Mouse (Mus musculus) forebrain, embryonic 10.5 days (tissue): ENCODE data around the gene Ust. TPM values are rescaled to one million over a fixed set of nuclear protein-coding genes. Genes with fewer than 3 reads are reported as not detected.

Experiments used
- DNase-seq: peaks from one replicate; pipeline ENCODE4 v3.0.0-alpha.2; 2017; ENCODE audit warnings: low spot score; ENCODE audit errors: extremely low spot score
- H3K27ac ChIP-seq: fragments of 300-500 bp; sonication (generic); 2 replicates; pipeline ENCODE4 v1.5.1; 2016; ENCODE audit warnings: mild to moderate bottlenecking
- H3K27me3 ChIP-seq: fragments of 300-500 bp; sonication (generic); 2 replicates; pipeline ENCODE4 v1.6.1; 2016; ENCODE audit warnings: mild to moderate bottlenecking; ENCODE audit not compliant: poor library complexity, severe bottlenecking
- H3K36me3 ChIP-seq: fragments of 300-500 bp; sonication (generic); replicated peaks from 2 replicates; pipeline ENCODE4 v1.6.1; 2016; ENCODE audit warnings: mild to moderate bottlenecking, moderate library complexity
- H3K4me1 ChIP-seq: fragments of 300-500 bp; sonication (generic); 2 replicates; pipeline ENCODE4 v1.6.1; 2016
- H3K4me3 ChIP-seq: fragments of 300-500 bp; sonication (generic); 2 replicates; pipeline ENCODE4 v1.5.1; 2016; ENCODE audit warnings: mild to moderate bottlenecking, moderate library complexity
- H3K9me3 ChIP-seq: fragments of 300-500 bp; sonication (generic); 2 replicates; pipeline ENCODE4 v1.6.1; 2016; ENCODE audit warnings: mild to moderate bottlenecking, moderate library complexity
- WGBS: fragments of 180-500 bp; shearing (Covaris S2); methylation state at CpG from one replicate; pipeline ENCODE4 v1.1.7; 2016; 5-methylcytosine and 5-hydroxymethylcytosine counted together
- polyA plus RNA-seq: library from polyadenylated mRNA; unstranded; fragments of >200 nt; fragmentation: Nextera tagmentation; extraction: Ambion mirVana; gene quantifications from 2 replicates; pipeline ENCODE4 v1.2.1, GENCODE M21; 2016

Gene Ust
- polyA plus RNA-seq, 1 experiment from 2014 or later: 2.2 TPM

GRCm38 (mm10) chr10:8391264-8391748 is 127.3 kb downstream of the Ust start:
- no peak overlapping the region for H3K4me3 ChIP-seq
- H3K36me3 ChIP-seq: no peaks in the 10 kb centered on the region
- H3K27me3 ChIP-seq: peaks cover 69% of the 10 kb centered on the region
- peak; percentile 22 for DNase-seq
- H3K9me3 ChIP-seq: no peaks in the 10 kb centered on the region
- no peak overlapping the region for H3K27ac ChIP-seq
- H3K4me1 ChIP-seq: peaks cover 9% of the 10 kb centered on the region
- 30% methylated on average over 4 of the region's 4 CpGs for WGBS

- H3K9me3 ChIP-seq: no peaks in the 10 kb centered on the region
- H3K4me3 ChIP-seq: no peak overlapping the region
- H3K27ac ChIP-seq: no peak overlapping the region
- H3K4me1 ChIP-seq: peaks cover 9% of the 10 kb centered on the region
- WGBS: 85% methylated on average over 7 of the region's 7 CpGs
- no peak for DNase-seq
- H3K36me3 ChIP-seq: no peaks in the 10 kb centered on the region
- peaks cover 48% of the 10 kb centered on the region for H3K27me3 ChIP-seq
These were observed 130.4 kb downstream of the Ust start for GRCm38 (mm10) chr10:8388239-8388638.

GRCm38 (mm10) chr10:8369894-8370500 is 148.6 kb downstream of the Ust start:
- Histone ChIP-seq H3K4me3 (no peak overlapping the region), H3K27ac (no peak overlapping the region), H3K27me3 (peaks cover 25% of the 10 kb centered on the region), H3K36me3 (no peaks in the 10 kb centered on the region), H3K9me3 (no peaks in the 10 kb centered on the region), H3K4me1 (peaks cover 4% of the 10 kb centered on the region; the same call in 1 of the 2 replicates)
- WGBS: 84% methylated on average over 10 of the region's 10 CpGs
- DNase-seq: no peak

GRCm38 (mm10) chr10:8365816-8366215 is 152.8 kb downstream of the Ust start:
- no peak overlapping the region for H3K27ac ChIP-seq
- 36% methylated on average over 1 of the region's 1 CpGs for WGBS

GRCm38 (mm10) chr10:8364182-8364581 is 154.4 kb downstream of the Ust start:
- Histone ChIP-seq H3K36me3 (no peaks in the 10 kb centered on the region), H3K4me3 (no peak overlapping the region), H3K27me3 (peaks cover 49% of the 10 kb centered on the region), H3K4me1 (peaks cover 20% of the 10 kb centered on the region), H3K9me3 (no peaks in the 10 kb centered on the region), H3K27ac (no peak overlapping the region)
- DNase-seq: no peak
- 21% methylated on average over 3 of the region's 3 CpGs for WGBS

More at GRCm38 (mm10) chr10:8365816-8366215, 152.8 kb downstream of the Ust start:
- peaks cover 20% of the 10 kb centered on the region for H3K4me1 ChIP-seq
- no peaks in the 10 kb centered on the region for H3K36me3 ChIP-seq
- no peak overlapping the region for H3K4me3 ChIP-seq
- DNase-seq: no peak
- H3K9me3 ChIP-seq: no peaks in the 10 kb centered on the region
- peaks cover 37% of the 10 kb centered on the region for H3K27me3 ChIP-seq

- peaks cover 49% of the 10 kb centered on the region for H3K27me3 ChIP-seq
- no peak for DNase-seq
- H3K27ac ChIP-seq: no peak overlapping the region
- H3K36me3 ChIP-seq: no peaks in the 10 kb centered on the region
- H3K4me1 ChIP-seq: peaks cover 20% of the 10 kb centered on the region
- no peaks in the 10 kb centered on the region for H3K9me3 ChIP-seq
- no peak overlapping the region for H3K4me3 ChIP-seq
- whole genome bisulfite sequencing: 56% methylated on average over 8 of the region's 8 CpGs
These were observed 155.3 kb downstream of the Ust start for GRCm38 (mm10) chr10:8363281-8363680.

GRCm38 (mm10) chr10:8358286-8359045 is 160.2 kb downstream of the Ust start:
- DNase-seq: no peak
- 87% methylated on average over 15 of the region's 15 CpGs for WGBS
- Histone ChIP-seq H3K27me3 (peaks cover 25% of the 10 kb centered on the region), H3K36me3 (no peaks in the 10 kb centered on the region), H3K4me1 (peaks cover 3% of the 10 kb centered on the region), H3K4me3 (no peak overlapping the region), H3K9me3 (no peaks in the 10 kb centered on the region), H3K27ac (no peak overlapping the region)

GRCm38 (mm10) chr10:8353534-8353933 is 165.1 kb downstream of the Ust start:
- H3K4me1 ChIP-seq: no peaks in the 10 kb centered on the region
- WGBS: 86% methylated on average over 4 of the region's 4 CpGs
- no peaks in the 10 kb centered on the region for H3K9me3 ChIP-seq
- no peak overlapping the region for H3K4me3 ChIP-seq
- no peak for DNase-seq
- H3K36me3 ChIP-seq: no peaks in the 10 kb centered on the region
- no peaks in the 10 kb centered on the region for H3K27me3 ChIP-seq
- H3K27ac ChIP-seq: no peak overlapping the region

- WGBS: 94% methylated on average over 7 of the region's 7 CpGs
- H3K27ac ChIP-seq: no peak overlapping the region
- no peak for DNase-seq
- H3K36me3 ChIP-seq: no peaks in the 10 kb centered on the region
- H3K9me3 ChIP-seq: no peaks in the 10 kb centered on the region
- H3K4me1 ChIP-seq: no peaks in the 10 kb centered on the region
- H3K4me3 ChIP-seq: no peak overlapping the region
- H3K27me3 ChIP-seq: no peaks in the 10 kb centered on the region
These were observed 168.0 kb downstream of the Ust start for GRCm38 (mm10) chr10:8350626-8351025.

- no peaks in the 10 kb centered on the region for H3K27me3 ChIP-seq
- H3K4me3 ChIP-seq: no peak overlapping the region
- H3K4me1 ChIP-seq: no peaks in the 10 kb centered on the region
- DNase-seq: no peak
- WGBS: 86% methylated on average over 5 of the region's 5 CpGs
- no peaks in the 10 kb centered on the region for H3K9me3 ChIP-seq
- H3K27ac ChIP-seq: no peak overlapping the region
- no peaks in the 10 kb centered on the region for H3K36me3 ChIP-seq
These were observed 171.1 kb downstream of the Ust start for GRCm38 (mm10) chr10:8347497-8347896.

- no peaks in the 10 kb centered on the region for H3K27me3 ChIP-seq
- no peaks in the 10 kb centered on the region for H3K36me3 ChIP-seq
- 89% methylated on average over 2 of the region's 2 CpGs for WGBS
- no peaks in the 10 kb centered on the region for H3K4me1 ChIP-seq
- no peaks in the 10 kb centered on the region for H3K9me3 ChIP-seq
- H3K4me3 ChIP-seq: no peak overlapping the region
- no peak overlapping the region for H3K27ac ChIP-seq
- DNase-seq: no peak
These were observed 176.1 kb downstream of the Ust start for GRCm38 (mm10) chr10:8342556-8342955.

GRCm38 (mm10) chr10:8339645-8340428 is 178.8 kb downstream of the Ust start:
- Histone ChIP-seq H3K4me3 (no peak overlapping the region), H3K27ac (no peak overlapping the region), H3K9me3 (no peaks in the 10 kb centered on the region), H3K4me1 (no peaks in the 10 kb centered on the region), H3K27me3 (no peaks in the 10 kb centered on the region), H3K36me3 (no peaks in the 10 kb centered on the region)
- 84% methylated on average over 12 of the region's 12 CpGs for WGBS
- no peak for DNase-seq

- Histone ChIP-seq H3K27me3 (no peaks in the 10 kb centered on the region), H3K27ac (no peak overlapping the region), H3K9me3 (no peaks in the 10 kb centered on the region), H3K4me1 (no peaks in the 10 kb centered on the region), H3K36me3 (no peaks in the 10 kb centered on the region), H3K4me3 (no peak overlapping the region)
- 91% methylated on average over 1 of the region's 1 CpGs for WGBS
- DNase-seq: no peak
These were observed 182.0 kb downstream of the Ust start for GRCm38 (mm10) chr10:8336601-8337000.
